Mouse (Mus musculus) hindbrain, postnatal 0 days (tissue): ENCODE measurements around the gene Havcr2. TPM values are rescaled to one million over a fixed set of nuclear protein-coding genes. Genes with fewer than 3 reads are reported as not detected.

Experiments used
- ATAC-seq: fragments of 200-750 bp; cut with Nextera tagmentation; 2 replicates; pipeline ENCODE4 v1.8.0; 2017; ENCODE audit warnings: mild to moderate bottlenecking, moderate TSS enrichment, moderate library complexity
- DNase-seq: peaks from one replicate; pipeline ENCODE4 v3.0.0-alpha.2; 2015; ENCODE audit warnings: low spot score
- H3K27ac ChIP-seq: fragments of 300-500 bp; sonication (generic); 2 replicates; pipeline ENCODE4 v1.5.1; 2014; ENCODE audit warnings: mild to moderate bottlenecking
- H3K27me3 ChIP-seq: fragments of 300-500 bp; sonication (generic); 2 replicates; pipeline ENCODE4 v1.6.1; 2014; ENCODE audit warnings: low read length, mixed read lengths; ENCODE audit not compliant: insufficient read depth
- H3K36me3 ChIP-seq: fragments of 300-500 bp; sonication (generic); 2 replicates; pipeline ENCODE4 v1.6.1; 2014; ENCODE audit warnings: low read length, mixed read lengths; ENCODE audit not compliant: insufficient read depth
- H3K4me1 ChIP-seq: fragments of 300-500 bp; sonication (generic); 2 replicates; pipeline ENCODE4 v1.6.1; 2014; ENCODE audit warnings: antibody characterized with exemption, low read length, mixed read lengths; ENCODE audit not compliant: insufficient read depth
- H3K4me2 ChIP-seq: fragments of 300-500 bp; sonication (generic); 2 replicates; pipeline ENCODE4 v1.6.1; 2014; ENCODE audit warnings: low read depth, mild to moderate bottlenecking, low read length, moderate library complexity, mixed read lengths
- H3K4me3 ChIP-seq: fragments of 300-500 bp; sonication (generic); 2 replicates; pipeline ENCODE4 v1.5.1; 2014; ENCODE audit warnings: low read length
- H3K9ac ChIP-seq: fragments of 300-500 bp; sonication (generic); replicated peaks from 2 replicates; pipeline ENCODE4 v1.6.1; 2014; ENCODE audit warnings: mild to moderate bottlenecking, low read length, moderate library complexity, mixed read lengths
- H3K9me3 ChIP-seq: fragments of 300-500 bp; sonication (generic); 2 replicates; pipeline ENCODE4 v1.6.1; 2016; ENCODE audit warnings: low read length, mixed read lengths
- CTCF ChIP-seq: IDR thresholded peaks from 2 replicates; pipeline ENCODE4 v1.5.1; 2016; ENCODE audit warnings: antibody characterized with exemption, control low read depth, low read depth
- WGBS: fragments of 180-500 bp; shearing (Covaris S2); extraction: QIAGEN DNeasy Blood & Tissue Kit; methylation state at CpG from one replicate; pipeline ENCODE4 v1.1.7; 2014; 5-methylcytosine and 5-hydroxymethylcytosine counted together
- polyA plus RNA-seq: library from polyadenylated mRNA; unstranded; fragments of >200 nt; fragmentation: Nextera tagmentation; extraction: Ambion mirVana; gene quantifications from 2 replicates; pipeline ENCODE4 v1.2.1, GENCODE M21; 2015
- total RNA-seq: library from RNA; depleted of rRNA; stranded (reverse); fragments of >200 nt; gene quantifications from 2 replicates; pipeline ENCODE4 v1.2.3, GENCODE M21; 2014

Gene Havcr2
- total and polyA plus RNA-seq, 2 experiments from 2014 or later, result 0.21 to 0.24 TPM

- ATAC-seq, result no peak
- no peak for DNase-seq
- Histone ChIP-seq H3K4me3 (no peak overlapping the region), H3K9me3 (no peaks in the 10 kb centered on the region), H3K27ac (no peak overlapping the region), H3K4me1 (no peaks in the 10 kb centered on the region), H3K27me3 (no peaks in the 10 kb centered on the region), H3K9ac (no peak overlapping the region), H3K4me2 (no peak overlapping the region), H3K36me3 (peaks cover 6% of the 10 kb centered on the region; the same call in 1 of the 2 replicates)
- no peak for TF ChIP-seq CTCF
- 78% methylated on average over 13 of the region's 13 CpGs for WGBS
Measured at GRCm38 (mm10) chr11:46447644-46448484, 6.9 kb upstream of the Havcr2 start.

- no peak for ATAC-seq
- H3K36me3 ChIP-seq, result no peaks in the 10 kb centered on the region
- H3K27me3 ChIP-seq, result no peaks in the 10 kb centered on the region
- no peak overlapping the region for H3K9ac ChIP-seq
- no peaks in the 10 kb centered on the region for H3K9me3 ChIP-seq
- no peak overlapping the region for H3K27ac ChIP-seq
- no peak overlapping the region for H3K4me2 ChIP-seq
- no peaks in the 10 kb centered on the region for H3K4me1 ChIP-seq
- WGBS, result 71% methylated on average over 11 of the region's 11 CpGs
- TF ChIP-seq CTCF, result no peak
- no peak overlapping the region for H3K4me3 ChIP-seq
- no peak for DNase-seq
Measured at GRCm38 (mm10) chr11:46449461-46450080, 5.2 kb upstream of the Havcr2 start.

- WGBS, result 83% methylated on average over 3 of the region's 3 CpGs
- no peak overlapping the region for H3K9ac ChIP-seq
- no peaks in the 10 kb centered on the region for H3K36me3 ChIP-seq
- no peaks in the 10 kb centered on the region for H3K4me1 ChIP-seq
- ATAC-seq, result no peak
- no peak for DNase-seq
- no peak overlapping the region for H3K4me3 ChIP-seq
- no peaks in the 10 kb centered on the region for H3K9me3 ChIP-seq
- H3K27ac ChIP-seq, result no peak overlapping the region
- no peak for TF ChIP-seq CTCF
- no peak overlapping the region for H3K4me2 ChIP-seq
- no peaks in the 10 kb centered on the region for H3K27me3 ChIP-seq
Measured at GRCm38 (mm10) chr11:46459960-46460359, 5.2 kb downstream of the Havcr2 start.

GRCm38 (mm10) chr11:46461362-46461761 is 6.6 kb downstream of the Havcr2 start:
- ATAC-seq (no peak), DNase-seq (no peak)
- Histone ChIP-seq H3K9ac (no peak overlapping the region), H3K4me3 (no peak overlapping the region), H3K4me2 (no peak overlapping the region), H3K27me3 (no peaks in the 10 kb centered on the region), H3K36me3 (no peaks in the 10 kb centered on the region), H3K9me3 (no peaks in the 10 kb centered on the region), H3K4me1 (no peaks in the 10 kb centered on the region), H3K27ac (no peak overlapping the region)
- 84% methylated on average over 5 of the region's 5 CpGs for WGBS
- no peak for TF ChIP-seq CTCF

GRCm38 (mm10) chr11:46461931-46462330 is 7.2 kb downstream of the Havcr2 start:
- DNase-seq (no peak), ATAC-seq (no peak)
- no peaks in the 10 kb centered on the region for H3K27me3 ChIP-seq
- H3K27ac ChIP-seq, result no peak overlapping the region
- TF ChIP-seq CTCF, result no peak
- H3K9ac ChIP-seq, result no peak overlapping the region
- no peak overlapping the region for H3K4me2 ChIP-seq
- no peaks in the 10 kb centered on the region for H3K9me3 ChIP-seq
- H3K4me1 ChIP-seq, result no peaks in the 10 kb centered on the region
- no peak overlapping the region for H3K4me3 ChIP-seq
- H3K36me3 ChIP-seq, result no peaks in the 10 kb centered on the region
- WGBS, result 63% methylated on average over 5 of the region's 5 CpGs

GRCm38 (mm10) chr11:46466878-46467277 is 12.1 kb downstream of the Havcr2 start:
- DNase-seq (no peak), ATAC-seq (no peak)
- Histone ChIP-seq H3K4me2 (no peak overlapping the region), H3K9ac (no peak overlapping the region), H3K4me1 (no peaks in the 10 kb centered on the region), H3K27ac (no peak overlapping the region), H3K4me3 (no peak overlapping the region), H3K9me3 (no peaks in the 10 kb centered on the region), H3K27me3 (no peaks in the 10 kb centered on the region), H3K36me3 (no peaks in the 10 kb centered on the region)
- 87% methylated on average over 2 of the region's 2 CpGs for WGBS
- no peak for TF ChIP-seq CTCF

GRCm38 (mm10) chr11:46474220-46474619 is 19.5 kb downstream of the Havcr2 start:
- no peak for DNase-seq
- Histone ChIP-seq H3K4me1 (no peaks in the 10 kb centered on the region), H3K9me3 (no peaks in the 10 kb centered on the region), H3K27me3 (no peaks in the 10 kb centered on the region), H3K36me3 (no peaks in the 10 kb centered on the region), H3K9ac (no peak overlapping the region), H3K4me3 (no peak overlapping the region), H3K27ac (no peak overlapping the region), H3K4me2 (no peak overlapping the region)
- no peak for TF ChIP-seq CTCF
- no peak for ATAC-seq
- 91% methylated on average over 4 of the region's 4 CpGs for WGBS
